Mouse (Mus musculus): Measurements from ENCODE around the gene Phb2. TPM values are rescaled to one million over a fixed set of nuclear protein-coding genes. Genes with fewer than 3 reads are reported as not detected.
"Not testable (repeated sequence)": the region's sequence is repeated elsewhere in the genome, so short reads cannot be mapped to it uniquely, and the experiment has no call there.

Gene Phb2
- total RNA-seq (2015; ENCODE audit: low replicate concordance) (44.2 and 79.4 TPM in 2 replicates), total RNA-seq (2017; ENCODE audit: low replicate concordance) (70.3 and 70.7 TPM in 2 replicates)

GRCm38 (mm10) chr6:124711824-124712782, at the start of gene Phb2, which contains the start of gene Emg1:
Gene Phb2 (plus strand): TSS chr6:124712336.
Gene Emg1 (minus strand): TSS chr6:124712178.
- peak; percentile 94 for ATAC-seq (replicated peaks; ENCODE audit: low FRiP score, poor library complexity, severe bottlenecking)

GRCm38 (mm10) chr6:124662477-124663423, 49.4 kb upstream of the Phb2 start, which contains the start of gene Lpcat3:
Gene Lpcat3 (plus strand): TSS chr6:124663027.
- ATAC-seq (replicated peaks; ENCODE audit: low FRiP score, poor library complexity, severe bottlenecking), result peak; percentile 91

GRCm38 (mm10) chr6:124663424-124663795, 48.7 kb upstream of the Phb2 start:
- ATAC-seq (replicated peaks; ENCODE audit: low FRiP score, poor library complexity, severe bottlenecking), result no peak; the same call in 1 of the 2 replicates

GRCm38 (mm10) chr6:124664256-124664655, 47.9 kb upstream of the Phb2 start:
- peak; percentile 49; the same call in 1 of the 2 replicates for ATAC-seq (replicated peaks; ENCODE audit: low FRiP score, poor library complexity, severe bottlenecking)

GRCm38 (mm10) chr6:124665011-124665410, 47.1 kb upstream of the Phb2 start:
- no peak for ATAC-seq (replicated peaks; ENCODE audit: low FRiP score, poor library complexity, severe bottlenecking)

GRCm38 (mm10) chr6:124669234-124669859, 42.8 kb upstream of the Phb2 start:
- ATAC-seq (replicated peaks; ENCODE audit: low FRiP score, poor library complexity, severe bottlenecking), result no peak

- ATAC-seq (replicated peaks; ENCODE audit: low FRiP score, poor library complexity, severe bottlenecking), result no peak
Observed at GRCm38 (mm10) chr6:124670281-124670900, 41.7 kb upstream of the Phb2 start.

GRCm38 (mm10) chr6:124672100-124672499, 40.0 kb upstream of the Phb2 start:
- no peak for ATAC-seq (replicated peaks; ENCODE audit: low FRiP score, poor library complexity, severe bottlenecking)

GRCm38 (mm10) chr6:124673619-124674018, 38.5 kb upstream of the Phb2 start:
- no peak for ATAC-seq (replicated peaks; ENCODE audit: low FRiP score, poor library complexity, severe bottlenecking)

- no peak for ATAC-seq (replicated peaks; ENCODE audit: low FRiP score, poor library complexity, severe bottlenecking)
Observed at GRCm38 (mm10) chr6:124674591-124674990, 37.5 kb upstream of the Phb2 start.

GRCm38 (mm10) chr6:124676171-124676570, 36.0 kb upstream of the Phb2 start:
- ATAC-seq (replicated peaks; ENCODE audit: low FRiP score, poor library complexity, severe bottlenecking), result no peak

- ATAC-seq (replicated peaks; ENCODE audit: low FRiP score, poor library complexity, severe bottlenecking), result no peak
Observed at GRCm38 (mm10) chr6:124678769-124679168, 33.4 kb upstream of the Phb2 start.

- ATAC-seq (replicated peaks; ENCODE audit: low FRiP score, poor library complexity, severe bottlenecking), result no peak
Observed at GRCm38 (mm10) chr6:124679486-124679885, 32.6 kb upstream of the Phb2 start.

- ATAC-seq (replicated peaks; ENCODE audit: low FRiP score, poor library complexity, severe bottlenecking), result not testable (repeated sequence)
Observed at GRCm38 (mm10) chr6:124682291-124682690, 29.8 kb upstream of the Phb2 start.

- peak; percentile 51 for ATAC-seq (replicated peaks; ENCODE audit: low FRiP score, poor library complexity, severe bottlenecking)
Observed at GRCm38 (mm10) chr6:124683591-124684417, 28.3 kb upstream of the Phb2 start.

GRCm38 (mm10) chr6:124685606-124686386, 26.3 kb upstream of the Phb2 start:
- ATAC-seq (replicated peaks; ENCODE audit: low FRiP score, poor library complexity, severe bottlenecking), result no peak

GRCm38 (mm10) chr6:124686644-124687043, 25.5 kb upstream of the Phb2 start:
- not testable (repeated sequence) for ATAC-seq (replicated peaks; ENCODE audit: low FRiP score, poor library complexity, severe bottlenecking)
